Comparison of ENCODE assay signal across 22 mouse cellular contexts in genomic region chr6:129721390-129721789, GRCm38 (mm10). TPM values are rescaled to one million over a fixed set of nuclear protein-coding genes. Genes with fewer than 3 reads are reported as not detected.
"Had no signal": no experiment of that assay in that cellular context is flagged by ENCODE, and none has a peak within 500 bp of the region (broad histone marks: within the 10 kb centered on the region; RNA-seq: fewer than 3 reads in every experiment).

No protein-coding gene starts in this region.

- H3K4me2 ChIP-seq: liver, embryonic 11.5 days; liver, embryonic 15.5 days; midbrain, embryonic 11.5 days; neural tube, embryonic 12.5 days had no signal

- DNase-seq: kidney, adult 9 months; kidney, postnatal 14 days; lung, adult 2 months; lung, postnatal 36 days; right cerebral cortex, postnatal 14 days; thymus, postnatal 36 days had no signal

- H3K27me3 ChIP-seq: liver, embryonic 15.5 days; megakaryocyte, embryonic 14.5 days; neural tube, embryonic 12.5 days had no signal

- H3K9ac ChIP-seq: liver, embryonic 15.5 days; neural tube, embryonic 12.5 days had no signal

- H3K9me3 ChIP-seq: limb, embryonic 10.5 days; liver, embryonic 15.5 days; megakaryocyte, embryonic 14.5 days; neural tube, embryonic 12.5 days had no signal

- H3K4me3 ChIP-seq: left cerebral cortex, adult 2 months; limb, embryonic 10.5 days; liver, embryonic 15.5 days; megakaryocyte, embryonic 14.5 days; myocyte; neural tube, embryonic 12.5 days had no signal

- H3K4me1 ChIP-seq: limb, embryonic 10.5 days; liver, embryonic 15.5 days; megakaryocyte, embryonic 14.5 days; neural tube, embryonic 12.5 days had no signal

- H3K36me3 ChIP-seq: limb, embryonic 10.5 days; liver, embryonic 15.5 days; neural tube, embryonic 12.5 days had no signal

- ATAC-seq: intestine, postnatal 0 days; lung, postnatal 0 days had no signal

- H3K27ac ChIP-seq: left cerebral cortex, adult 2 months; limb, embryonic 10.5 days; liver, embryonic 15.5 days; neural tube, embryonic 12.5 days had no signal

RNA-seq across cellular contexts. Expression of gene Klri1, which starts 4.5 kb away (rescaled TPM):
- total RNA-seq: layer of hippocampus, postnatal 25 days; left cerebral cortex, adult 2 months; left cerebral cortex, postnatal 14 days had no signal
- polyA plus RNA-seq: intestine, postnatal 0 days; limb, embryonic 10.5 days; limb, embryonic 14.5 days; liver, embryonic 11.5 days; liver, embryonic 15.5 days; lung, adult 2 months; lung, postnatal 0 days; midbrain, embryonic 11.5 days; myocyte; neural tube, embryonic 12.5 days; small intestine, adult 2 months; stomach, embryonic 16.5 days; thymus, postnatal 0 days had no signal

RNA-seq across cellular contexts. Expression of gene Klri2, which starts 18.9 kb away (rescaled TPM):
- total RNA-seq: layer of hippocampus, postnatal 25 days; left cerebral cortex, adult 2 months had no signal
- polyA plus RNA-seq: limb, embryonic 10.5 days; limb, embryonic 14.5 days; liver, embryonic 11.5 days; midbrain, embryonic 11.5 days; myocyte; neural tube, embryonic 12.5 days; small intestine, adult 2 months had no signal

RNA-seq across cellular contexts. Expression of gene Klrc1, which starts 42.6 kb away (rescaled TPM):
- total RNA-seq: layer of hippocampus, postnatal 25 days; left cerebral cortex, adult 2 months; left cerebral cortex, postnatal 14 days had no signal
- polyA plus RNA-seq: limb, embryonic 10.5 days; limb, embryonic 14.5 days; liver, embryonic 11.5 days; midbrain, embryonic 11.5 days; myocyte; neural tube, embryonic 12.5 days; small intestine, adult 2 months had no signal
